Mouse (Mus musculus) olfactory bulb, adult 2 months (tissue): ENCODE measurements around the gene Traf5.

Experiments
- CTCF ChIP-seq: fragments of 200-500 bp; IDR thresholded peaks from 2 replicates; pipeline ENCODE4 v1.5.1; 2012; ENCODE audit warnings: low read depth, mild to moderate bottlenecking, low read length, moderate library complexity; ENCODE audit not compliant: insufficient read depth
- POLR2A ChIP-seq: fragments of 200-500 bp; IDR thresholded peaks from 2 replicates; pipeline ENCODE4 v1.6.1; 2012; ENCODE audit warnings: mild to moderate bottlenecking, low read depth, low read length, moderate library complexity; ENCODE audit not compliant: insufficient read depth

- no peak for TF ChIP-seq CTCF
- peak; percentile 70 for TF ChIP-seq POLR2A
Measured at GRCm38 (mm10) chr1:192136561-192137290, 44.4 kb upstream of the Traf5 start.
